ENCODE assay signal across 25 mouse cellular contexts in the genomic region with DNA sequence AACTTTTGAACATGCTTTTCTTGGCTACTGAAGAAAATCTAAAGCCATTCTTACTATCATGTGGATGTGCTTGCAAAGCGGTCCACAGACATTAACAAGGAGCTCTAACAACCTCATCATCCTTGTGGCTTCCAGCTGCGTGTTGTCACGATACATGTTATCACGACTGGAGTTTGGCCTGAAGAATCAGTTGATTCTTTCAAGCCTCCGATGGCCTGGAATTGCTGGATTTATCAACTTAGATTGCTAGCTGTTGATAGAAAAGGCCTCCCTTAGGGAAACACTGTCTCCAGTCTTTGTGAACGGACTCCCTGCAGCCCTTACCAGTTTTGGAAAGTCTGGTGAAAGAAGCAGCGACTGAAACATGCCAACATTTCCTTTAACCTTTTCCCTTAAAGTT.
A peak's percentile ranks its signal among the peaks of the same experiment; 100 is the strongest.
DNase-seq lines count a peak whose midpoint lies in the region; ATAC-seq and TF ChIP-seq lines count a peak whose summit lies in the region.
"Had no signal": no experiment of that assay in that cellular context is flagged by ENCODE, and none has a peak within 500 bp of the region (broad histone marks: within the 10 kb centered on the region; RNA-seq: fewer than 3 reads in every experiment).

No protein-coding gene starts in this region.

- ATAC-seq in lung, embryonic 14.5 days (ENCODE audit: insufficient read depth) = peak; percentile 38; the same call in 1 of the 2 replicates
- ATAC-seq: activated CD4-positive, CD25-positive, alpha-beta regulatory T cell, adult 4 months; CD4-positive, CD25-positive, alpha-beta regulatory T cell, adult 4 months; forebrain, embryonic 13.5 days; Patski had no signal

- H3K9ac ChIP-seq in lung, embryonic 14.5 days = no peak overlapping the region
- H3K9ac ChIP-seq: embryonic facial prominence, embryonic 12.5 days; forebrain, embryonic 13.5 days had no signal

- H3K4me3 ChIP-seq in lung, embryonic 14.5 days (ENCODE audit: low read depth, low read length) = no peak overlapping the region
- H3K4me3 ChIP-seq: embryonic facial prominence, embryonic 10.5 days; embryonic facial prominence, embryonic 12.5 days; forebrain, embryonic 13.5 days had no signal

- TF ChIP-seq CTCF in lung, embryonic 14.5 days (IDR thresholded peaks at IDR 0.05; ENCODE audit: low read depth) = no peak

- H3K27ac ChIP-seq in lung, embryonic 14.5 days (ENCODE audit: low read depth) = no peak overlapping the region
- H3K27ac ChIP-seq: embryonic facial prominence, embryonic 10.5 days; embryonic facial prominence, embryonic 12.5 days; forebrain, embryonic 13.5 days had no signal

- no peaks in the 10 kb centered on the region for H3K4me1 ChIP-seq in lung, embryonic 14.5 days (ENCODE audit: insufficient read depth)
- H3K4me1 ChIP-seq: embryonic facial prominence, embryonic 10.5 days; embryonic facial prominence, embryonic 12.5 days; forebrain, embryonic 13.5 days had no signal

- WGBS in lung, embryonic 14.5 days = 36% methylated on average over 7 of the region's 7 CpGs

- no peak overlapping the region for H3K4me2 ChIP-seq in lung, embryonic 14.5 days
- H3K4me2 ChIP-seq: embryonic facial prominence, embryonic 12.5 days; forebrain, embryonic 13.5 days had no signal

- H3K9me3 ChIP-seq in lung, embryonic 14.5 days (ENCODE audit: low read depth, low read length) = no peaks in the 10 kb centered on the region
- H3K9me3 ChIP-seq: embryonic facial prominence, embryonic 10.5 days; embryonic facial prominence, embryonic 12.5 days; forebrain, embryonic 13.5 days; G1E had no signal

- no peaks in the 10 kb centered on the region for H3K27me3 ChIP-seq in lung, embryonic 14.5 days (ENCODE audit: insufficient read depth, low read length)
- H3K27me3 ChIP-seq: CH12.LX; embryonic facial prominence, embryonic 12.5 days; forebrain, embryonic 13.5 days; Patski had no signal

- DNase-seq in heart, adult 8-10 months (ENCODE audit: low spot score) = peak; percentile 11
- DNase-seq in heart, adult 11 months = no peak
- peak; percentile 19 to 34 for DNase-seq in heart, postnatal 10 days
- no peak for DNase-seq in heart, postnatal 36 days
- peak; percentile 10 for DNase-seq in kidney, postnatal 10 days
- no peak for DNase-seq in kidney, postnatal 36 days
- peak; percentile 69 for DNase-seq in lung, embryonic 14.5 days
- no peak for DNase-seq in lung, postnatal 10 days
- DNase-seq: adrenal gland, adult 8-10 months; adrenal gland, postnatal 14 days; adrenal gland, postnatal 36 days; B cell, adult 2 months; cerebellum, adult 11-12 months; cerebellum, adult 2 months; cerebellum, adult 9-10 months; cerebellum, postnatal 10 days; cerebellum, postnatal 25 days had no signal

- intact Hi-C loops in heart, postnatal 10 days (cut with DNase I) = no loop called here
- intact Hi-C loops in heart, postnatal 36 days (cut with DNase I) = no loop called here

- H3K36me3 ChIP-seq in lung, embryonic 14.5 days (ENCODE audit: insufficient read depth) = no peaks in the 10 kb centered on the region
- H3K36me3 ChIP-seq: embryonic facial prominence, embryonic 10.5 days; embryonic facial prominence, embryonic 12.5 days; G1E had no signal

Comparison
In these comparisons a context has a peak if more than half of its experiments do, and no peak if none do; other contexts are left out.
1. DNase-seq: peak in heart, adult 8-10 months (single experiment), heart, postnatal 10 days (2 of 2), kidney, postnatal 10 days (single experiment) and lung, embryonic 14.5 days (single experiment); none in heart, adult 11 months (single experiment), heart, postnatal 36 days (0 of 2), kidney, postnatal 36 days (0 of 2) and lung, postnatal 10 days (single experiment).